30 mouse cellular contexts compared by ENCODE assay signal in the genomic region with DNA sequence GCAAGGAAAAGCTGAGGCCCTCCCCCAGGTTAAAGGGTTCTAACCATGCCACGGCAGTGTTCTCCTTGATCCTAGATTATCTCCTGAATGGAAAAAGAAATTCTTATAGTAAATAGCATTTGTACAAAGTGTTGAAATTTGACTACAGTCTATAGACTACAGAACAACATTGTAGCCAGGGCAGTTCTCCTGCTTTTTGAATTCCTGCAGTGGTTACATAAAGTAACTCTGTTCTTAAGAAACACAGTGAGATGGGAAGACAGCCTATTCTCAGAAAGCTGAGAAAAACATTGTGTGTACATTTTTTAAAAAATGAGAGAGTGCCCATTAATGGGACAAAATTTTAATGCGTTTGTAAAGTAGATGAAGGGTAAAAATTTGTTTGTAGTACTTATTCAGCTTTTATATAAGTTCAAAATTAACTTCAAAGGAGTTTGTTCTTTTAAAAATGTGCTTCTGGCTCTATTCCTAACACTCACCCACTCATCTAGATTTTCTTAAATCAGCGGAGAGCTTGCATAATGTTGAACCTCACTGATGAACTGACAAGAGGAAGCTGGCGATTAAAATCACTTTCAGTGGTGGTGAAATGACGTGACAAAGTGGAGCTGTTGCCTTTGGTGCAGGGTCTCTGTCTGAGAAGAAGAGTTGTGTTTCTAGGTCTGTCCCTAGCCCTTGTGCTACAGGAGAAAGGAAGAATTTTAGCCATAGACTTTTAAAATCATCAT. TPM values are rescaled to one million over a fixed set of nuclear protein-coding genes. Genes with fewer than 3 reads are reported as not detected.
A peak's percentile ranks its signal among the peaks of the same experiment; 100 is the strongest.
DNase-seq lines count a peak whose midpoint lies in the region; ATAC-seq and TF ChIP-seq lines count a peak whose summit lies in the region.
"Had no signal": no experiment of that assay in that cellular context is flagged by ENCODE, and none has a peak within 500 bp of the region (broad histone marks: within the 10 kb centered on the region; RNA-seq: fewer than 3 reads in every experiment).

No protein-coding gene starts in this region.

- peaks cover 3% of the 10 kb centered on the region; the same call in 1 of the 2 replicates for H3K4me1 ChIP-seq in heart, adult 2 months (ENCODE audit: control insufficient read depth, insufficient read depth, low read length)
- H3K4me1 ChIP-seq: midbrain, embryonic 12.5 days had no signal

- intact Hi-C loops in heart, adult 2 months (cut with DNase I): no loop called here

- H3K4me3 ChIP-seq in layer of hippocampus, adult 2 months: no peak overlapping the region
- H3K4me3 ChIP-seq in heart, adult 2 months: no peak overlapping the region
- H3K4me3 ChIP-seq: midbrain, embryonic 12.5 days had no signal

- no peak for TF ChIP-seq CTCF in layer of hippocampus, adult 2 months (conservative IDR thresholded peaks at IDR 0.05)
- TF ChIP-seq CTCF in heart, adult 2 months (IDR thresholded peaks at IDR 0.05): no peak

- WGBS in heart, adult 2 months: 67% methylated on average over 5 of the region's 5 CpGs

- DNase-seq in layer of hippocampus, adult 2 months (ENCODE audit: low spot score in 2 of 2): no peak
- no peak for DNase-seq in layer of hippocampus, adult 9-10 months (ENCODE audit: low spot score)
- peak; percentile 41 for DNase-seq in lung, postnatal 10 days
- no peak for DNase-seq in lung, postnatal 4 days
- no peak for DNase-seq in embryo, embryonic 11 days
- no peak for DNase-seq in heart, adult 2 months
- DNase-seq: adrenal gland, postnatal 36 days; cerebellum, adult 11 months; cerebellum, adult 9-11 months; forebrain, postnatal 0 days; kidney, adult 9 months; kidney, postnatal 14 days; layer of hippocampus, postnatal 36 days had no signal

- no peak for TF ChIP-seq POLR2A in heart, adult 2 months (IDR thresholded peaks at IDR 0.05; ENCODE audit: insufficient read depth, low read depth, low read length)

- no peaks in the 10 kb centered on the region for H3K79me2 ChIP-seq in heart, adult 2 months (replicated peaks; ENCODE audit: control insufficient read depth, insufficient read depth, low read length)

- TF ChIP-seq EP300 in heart, adult 2 months (IDR thresholded peaks at IDR 0.05; ENCODE audit: insufficient read depth, low read depth, low read length): no peak

- peak; percentile 87 for ATAC-seq in granulocyte monocyte progenitor cell, adult 5-6 weeks (replicated peaks; ENCODE audit: poor library complexity, severe bottlenecking)
- ATAC-seq: forebrain, postnatal 0 days; hindbrain, embryonic 16.5 days; Patski had no signal

- no peak overlapping the region for H3K9ac ChIP-seq in heart, adult 2 months (ENCODE audit: low read depth, low read length)
- H3K9ac ChIP-seq: forebrain, postnatal 0 days; midbrain, embryonic 12.5 days had no signal

- peak overlapping the region; percentile 62 for H3K27ac ChIP-seq in layer of hippocampus, adult 2 months
- H3K27ac ChIP-seq in heart, adult 2 months: no peak overlapping the region
- H3K27ac ChIP-seq: midbrain, embryonic 12.5 days had no signal

- H3K36me3 ChIP-seq in heart, adult 2 months (ENCODE audit: control insufficient read depth, insufficient read depth, low read length): no peaks in the 10 kb centered on the region
- H3K36me3 ChIP-seq: midbrain, embryonic 12.5 days had no signal

- H3K27me3 ChIP-seq in heart, adult 2 months (ENCODE audit: control insufficient read depth, insufficient read depth, low read length): no peaks in the 10 kb centered on the region
- H3K27me3 ChIP-seq: midbrain, embryonic 12.5 days; Patski had no signal

RNA-seq across cellular contexts. Expression of a gene that starts 5.4 kb away (rescaled TPM):
- total RNA-seq in layer of hippocampus, adult 2 months (2021): 1 to 10 TPM; 5.7 to 7.7 TPM
- total RNA-seq in granulocyte monocyte progenitor cell, adult 5-6 weeks (2014; fragmentation: Nextera tagmentation): not detected in 2 replicates
- total RNA-seq in granulocyte monocyte progenitor cell, adult 5-6 weeks (2017): not detected in 2 replicates
- not detected for total RNA-seq in heart, adult 2 months (2021)
- not detected in 2 replicates for polyA plus RNA-seq in heart, adult 2 months (2012; rRNA removed)
- total RNA-seq: adrenal gland, adult 18-20 months; adrenal gland, postnatal 36 days; common myeloid progenitor, adult 5-6 weeks; ES-E14; gastrocnemius, adult 8-10 months; hematopoietic stem cell, adult 5-6 weeks; liver, adult 2 months; neutrophil, adult 5-6 weeks had no signal
- polyA plus RNA-seq: embryonic facial prominence, embryonic 11.5 days; gonadal fat pad, adult 2 months; heart, embryonic 11.5 days; heart, postnatal 0 days; intestine, embryonic 16.5 days; liver, adult 2 months; liver, embryonic 16.5 days; Patski had no signal

RNA-seq across cellular contexts. Expression of a gene that starts 17.6 kb away (rescaled TPM):
- total RNA-seq in layer of hippocampus, adult 2 months (2021): 10 to 100 TPM in 1 of 2 experiments, 1 to 10 TPM in 1; 8.7 to 10.2 TPM
- total RNA-seq in granulocyte monocyte progenitor cell, adult 5-6 weeks (2014; fragmentation: Nextera tagmentation): 8.5 and 25.0 TPM in 2 replicates
- total RNA-seq in granulocyte monocyte progenitor cell, adult 5-6 weeks (2017): 23.5 and 26.0 TPM in 2 replicates
- total RNA-seq in heart, adult 2 months (2021): 10 to 100 TPM; 16.9 to 18.4 TPM
- polyA plus RNA-seq in heart, adult 2 months (2012; rRNA removed): 5.8 and 10.5 TPM in 2 replicates

RNA-seq across cellular contexts. Expression of a gene that starts 20.4 kb away (rescaled TPM):
- total RNA-seq in layer of hippocampus, adult 2 months (2021): 10 to 100 TPM; 43.8 to 45.6 TPM
- 15.4 and 16.6 TPM in 2 replicates for total RNA-seq in granulocyte monocyte progenitor cell, adult 5-6 weeks (2014; fragmentation: Nextera tagmentation)
- total RNA-seq in granulocyte monocyte progenitor cell, adult 5-6 weeks (2017): 7.8 and 10.7 TPM in 2 replicates
- total RNA-seq in heart, adult 2 months (2021): 10 to 100 TPM; 14.3 to 17.7 TPM
- polyA plus RNA-seq in heart, adult 2 months (2012; rRNA removed): 6.6 and 11.7 TPM in 2 replicates

Comparison
In these comparisons a context has a peak if more than half of its experiments do, and no peak if none do; other contexts are left out.
1. RNA of a gene that starts 5.4 kb away (total RNA-seq): 5.7 to 7.7 TPM in layer of hippocampus, adult 2 months; not detected in heart, adult 2 months and not detected in granulocyte monocyte progenitor cell, adult 5-6 weeks; every median in the first group is over 4 times any median in the second.